Mouse (Mus musculus) spleen, postnatal 14 days (tissue): ENCODE results near the gene Ablim1.

Source experiments
- DNase-seq, 2 experiments: peaks; one replicate each; pipeline ENCODE4 v3.0.0; 2021 to 2022; ENCODE audit warnings: low spot score in 2 of 2

Gene Ablim1

DNA sequence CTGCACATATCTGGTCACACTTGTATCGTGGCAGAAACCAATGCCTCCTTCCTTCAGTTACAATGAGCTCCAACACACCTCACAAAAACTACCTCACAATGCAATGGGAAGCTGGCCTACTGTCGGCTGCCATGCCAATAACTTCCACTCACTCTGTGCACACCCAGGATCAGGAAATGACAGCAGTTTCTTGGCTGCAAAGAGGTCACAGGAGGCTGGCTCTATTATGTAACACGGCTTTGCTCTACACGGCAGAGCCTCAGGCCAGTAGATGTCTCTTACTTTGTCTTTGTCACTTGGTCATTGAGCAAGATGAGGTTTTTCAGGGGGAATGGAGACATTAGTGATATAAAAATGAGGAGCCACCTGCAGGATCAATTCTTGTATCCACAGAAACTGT lies 126.2 kb downstream of the Ablim1 start:
- DNase-seq: no peak

DNA sequence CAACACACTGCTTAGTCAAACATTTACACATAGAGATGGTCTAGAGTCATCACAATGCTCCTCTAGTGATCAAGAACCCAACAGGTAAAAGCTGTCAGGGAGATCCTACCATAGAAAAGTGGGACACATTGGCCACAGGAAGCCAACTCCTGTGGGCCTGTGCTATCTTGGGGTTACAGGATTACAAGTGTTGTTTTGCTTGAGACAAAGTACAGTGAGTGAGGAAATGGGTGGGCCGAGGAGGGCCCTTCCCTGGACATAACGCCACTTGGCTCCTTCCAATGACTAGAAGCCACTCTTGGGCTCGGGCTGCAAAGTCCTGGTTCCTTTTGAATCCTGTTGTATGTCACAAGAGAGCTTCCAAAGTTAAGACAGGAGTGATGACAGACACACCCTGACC lies 129.7 kb downstream of the Ablim1 start:
- no peak for DNase-seq

DNA sequence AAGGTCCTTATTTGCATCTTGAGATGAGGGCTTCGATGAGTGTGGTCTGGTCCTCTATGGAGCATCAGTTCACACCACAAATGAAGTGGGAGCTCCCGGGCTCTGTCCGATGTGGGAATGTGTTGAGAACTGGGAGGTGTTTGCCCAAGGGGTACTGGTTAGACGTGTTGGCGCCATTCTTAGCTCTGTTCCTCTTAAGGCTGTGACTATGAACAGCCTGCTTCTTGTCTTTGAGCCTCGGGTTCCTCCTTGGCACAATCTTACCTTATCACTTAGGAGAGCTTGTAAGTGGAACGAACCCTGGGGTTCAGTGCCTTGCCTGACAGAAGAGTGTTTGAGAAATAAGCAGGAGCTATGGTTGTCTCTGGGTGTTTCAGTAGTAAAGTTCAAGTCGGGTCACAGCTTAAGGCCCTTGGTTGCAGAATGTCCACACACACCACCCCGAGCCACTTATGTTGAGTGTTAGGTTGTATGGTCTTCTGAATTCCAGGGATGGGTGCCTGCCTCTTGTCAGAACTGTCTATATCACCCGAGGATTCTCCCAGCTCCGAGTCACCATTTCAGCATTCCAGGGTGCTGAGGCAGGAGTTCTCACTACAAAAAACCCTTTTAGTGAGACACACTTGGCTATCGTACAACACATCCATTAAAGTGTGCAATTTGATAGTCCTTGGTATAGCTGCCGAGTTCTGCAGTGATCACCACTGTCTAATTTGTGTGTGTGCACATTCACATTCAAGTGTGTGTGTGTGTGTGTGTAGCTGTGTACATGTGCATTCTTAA lies 131.6 kb downstream of the Ablim1 start:
- DNase-seq: no peak

DNA sequence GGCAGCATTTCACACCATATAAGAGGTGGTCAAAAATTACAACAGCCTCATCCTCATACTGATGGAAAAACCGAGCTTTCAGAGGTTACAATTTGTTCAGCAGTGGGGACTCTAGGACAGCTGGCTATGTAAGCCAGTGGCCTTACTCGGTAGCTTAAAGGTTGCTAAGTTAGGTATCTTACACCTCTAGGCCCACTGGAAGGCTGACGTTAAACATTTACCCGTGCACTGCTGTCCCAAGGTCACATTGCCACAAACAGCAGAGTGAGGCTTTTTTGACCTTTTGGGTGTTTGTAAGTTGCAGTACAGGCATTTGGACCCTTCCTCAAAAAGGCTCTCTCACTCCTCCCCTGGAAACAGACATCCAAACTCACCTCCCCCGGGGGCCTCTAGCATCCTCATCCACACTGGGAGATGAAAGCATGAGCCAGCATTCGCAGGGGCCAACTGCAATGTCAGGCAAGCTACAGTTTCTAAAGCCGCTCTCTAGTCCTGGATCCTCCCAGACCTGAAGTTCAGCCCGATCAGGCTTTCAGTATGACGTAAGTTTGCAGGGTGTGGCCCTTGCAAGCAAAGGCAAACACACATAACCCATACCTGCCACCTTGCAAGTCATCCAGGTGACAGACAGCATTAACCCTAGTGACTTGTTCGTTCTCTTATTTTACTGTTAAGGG lies 132.7 kb downstream of the Ablim1 start:
- no peak for DNase-seq

DNA sequence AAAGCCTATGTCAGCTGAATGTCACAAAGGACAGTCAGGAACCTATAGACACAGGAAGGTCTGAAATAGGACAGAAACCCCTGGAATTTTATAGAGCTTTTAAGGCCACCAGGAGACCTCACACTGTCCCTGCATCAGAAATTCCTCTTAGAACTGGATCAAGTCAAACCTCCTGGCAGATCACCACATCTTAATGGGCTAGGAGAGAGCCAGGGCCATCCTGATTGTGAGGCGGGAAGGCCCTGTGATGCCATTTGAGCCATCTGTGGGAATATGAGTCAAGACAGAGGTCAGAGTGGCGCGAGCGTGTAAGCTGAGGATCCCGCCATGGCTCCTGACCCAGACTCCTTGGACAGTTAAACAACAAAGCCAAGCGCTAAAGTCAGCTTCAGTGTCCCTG lies 133.4 kb downstream of the Ablim1 start:
- no peak for DNase-seq

DNA sequence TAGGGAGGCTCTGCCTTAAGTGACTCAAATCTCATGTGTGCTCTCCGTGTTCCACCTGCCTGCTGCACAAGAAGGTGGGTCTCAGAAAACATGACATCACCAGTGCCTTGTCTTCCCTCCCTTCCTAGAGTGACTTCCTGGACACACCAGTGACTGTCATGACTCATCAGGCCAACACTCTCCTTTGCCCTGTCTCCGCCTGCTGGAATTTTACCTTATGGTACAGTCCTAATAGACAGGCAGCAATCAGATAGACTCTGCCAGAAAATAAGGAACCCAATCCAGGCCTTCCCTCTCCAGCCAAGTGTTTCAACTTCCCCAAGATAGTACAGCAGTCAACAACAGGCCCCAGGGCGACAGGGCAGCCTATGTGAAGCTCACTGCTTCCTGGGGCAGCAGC lies 133.8 kb downstream of the Ablim1 start:
- DNase-seq: no peak

DNA sequence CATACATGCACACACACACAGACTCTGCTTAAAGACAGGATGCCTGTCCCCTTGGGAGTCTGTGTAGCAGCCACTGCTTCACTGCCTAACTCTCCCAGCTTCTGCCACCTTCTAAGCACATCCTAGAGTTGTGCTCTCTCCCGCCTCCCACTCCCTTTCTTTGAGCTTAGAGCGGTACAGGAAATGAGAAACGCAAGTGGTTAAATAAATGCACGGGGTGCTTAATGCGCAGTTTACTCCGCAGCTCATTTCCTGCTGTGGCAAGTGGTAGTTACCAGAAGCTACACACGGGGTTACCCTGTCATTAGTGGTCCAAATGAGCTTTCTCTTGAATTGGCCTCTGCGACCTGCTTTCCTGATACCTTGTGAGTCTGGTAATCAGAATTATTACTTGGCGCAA lies 134.4 kb downstream of the Ablim1 start:
- no peak for DNase-seq

DNA sequence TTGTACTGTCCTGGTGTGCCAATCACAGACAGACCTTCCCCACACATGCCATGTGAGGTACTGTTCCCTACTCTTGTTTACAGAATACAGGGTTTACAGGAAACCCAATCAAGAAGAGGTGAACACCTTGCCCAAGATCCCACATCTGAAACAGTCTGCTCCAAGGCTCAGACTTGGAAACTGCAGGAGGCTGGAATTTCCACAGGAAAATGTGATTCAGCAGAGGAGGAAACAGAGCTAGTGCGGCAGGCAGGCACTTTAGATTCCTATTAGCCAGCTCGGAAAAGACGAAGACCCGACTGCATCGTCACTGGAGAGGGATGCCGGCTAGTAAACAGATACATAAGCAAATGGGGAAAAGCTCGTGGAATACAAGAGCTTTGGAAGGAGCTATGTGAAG lies 135.4 kb downstream of the Ablim1 start:
- DNase-seq: no peak

DNA sequence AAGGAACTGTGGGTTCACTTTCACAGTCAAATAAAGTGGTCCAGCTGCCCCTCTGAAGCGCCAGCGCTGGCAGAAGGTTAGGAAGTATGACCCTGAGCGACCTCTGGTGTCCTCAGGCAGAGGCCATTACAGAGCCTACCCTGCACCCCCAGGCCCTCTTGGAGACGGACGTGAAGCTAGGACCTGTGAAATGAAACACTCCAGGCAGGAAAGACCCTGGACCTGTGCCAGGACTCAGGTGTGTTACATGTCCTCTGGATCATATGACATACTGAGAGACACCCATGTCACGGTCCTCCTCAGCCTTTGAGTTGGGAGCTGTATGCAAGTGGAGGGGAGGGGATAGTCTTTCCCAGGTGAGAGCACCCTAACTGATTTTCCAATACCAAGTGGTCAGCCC lies 137.4 kb downstream of the Ablim1 start:
- no peak for DNase-seq

DNA sequence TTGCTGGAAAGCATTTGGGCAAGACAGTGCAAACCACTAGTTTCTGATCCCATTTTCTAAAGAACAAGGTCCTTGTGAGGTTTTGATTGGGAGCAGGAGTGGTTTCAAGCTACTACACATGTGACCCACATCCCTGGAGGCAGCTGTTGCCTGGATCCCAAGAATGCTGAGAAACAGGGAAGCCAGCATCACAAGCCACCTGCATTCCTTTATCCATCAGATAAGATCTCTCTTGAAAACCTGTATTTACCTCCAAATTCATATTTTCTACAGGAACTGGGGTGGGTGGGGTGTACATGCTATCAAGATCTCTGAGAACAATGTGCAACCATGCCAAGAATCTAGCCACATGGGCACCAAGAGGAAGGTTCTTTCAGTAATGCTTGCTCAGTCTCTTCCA lies 139.6 kb downstream of the Ablim1 start:
- no peak for DNase-seq

DNA sequence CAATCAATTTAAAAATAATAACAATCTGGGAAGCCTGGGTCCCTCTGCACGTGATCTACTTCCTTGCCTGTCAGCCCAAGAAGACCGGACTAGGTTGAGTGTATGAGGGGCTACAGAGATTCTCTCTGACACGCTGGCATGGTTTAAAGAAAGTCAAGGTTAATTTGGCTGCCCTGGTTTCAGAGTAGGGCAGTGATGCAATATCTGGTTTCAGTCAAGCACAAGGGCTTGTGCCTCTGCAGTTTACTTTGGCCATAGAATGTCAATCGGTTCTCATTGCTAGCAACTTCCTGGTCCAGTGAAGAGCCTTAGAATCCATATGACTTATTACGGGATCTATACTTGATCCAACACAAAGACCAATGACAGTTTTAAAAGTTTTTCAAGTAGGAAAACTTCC lies 140.2 kb downstream of the Ablim1 start:
- no peak for DNase-seq

DNA sequence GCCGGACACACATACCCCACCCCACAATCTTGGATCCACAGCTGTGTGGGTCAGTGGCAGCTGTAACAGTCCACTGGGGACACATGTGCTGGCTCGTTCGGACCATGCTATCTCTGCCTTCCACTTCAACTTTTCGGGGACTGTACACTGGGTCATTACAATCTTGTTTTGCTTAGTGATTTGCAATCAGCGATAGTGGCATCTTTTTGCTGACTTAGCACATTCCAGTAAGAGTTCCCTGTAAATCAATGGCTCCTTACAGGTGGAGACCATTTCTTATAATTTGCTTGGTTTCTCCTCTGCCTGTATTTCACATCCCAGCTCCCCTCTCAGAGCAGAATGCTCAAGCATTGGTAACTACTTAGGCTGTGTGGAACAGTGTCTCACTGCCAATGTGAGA lies 140.7 kb downstream of the Ablim1 start:
- no peak for DNase-seq

DNA sequence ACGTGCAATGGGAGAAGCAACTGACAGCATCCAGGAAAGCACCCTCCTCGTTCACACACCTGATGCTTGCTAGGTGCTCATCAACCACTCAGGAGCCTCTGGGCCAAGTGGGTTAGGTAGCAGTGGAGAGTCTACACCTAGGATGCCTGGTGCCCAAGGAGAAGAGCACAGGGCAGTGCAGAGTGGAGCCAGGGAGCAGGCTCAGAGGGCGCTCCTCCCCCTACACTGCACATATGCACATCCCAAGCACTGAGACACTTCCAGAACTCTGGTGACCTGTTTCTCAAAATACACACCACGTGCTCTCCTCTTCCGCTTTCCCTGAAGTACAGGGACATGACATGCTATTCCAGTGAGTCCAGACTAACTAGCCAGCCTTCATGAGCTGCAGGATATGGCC lies 142.4 kb downstream of the Ablim1 start:
- no peak for DNase-seq

DNA sequence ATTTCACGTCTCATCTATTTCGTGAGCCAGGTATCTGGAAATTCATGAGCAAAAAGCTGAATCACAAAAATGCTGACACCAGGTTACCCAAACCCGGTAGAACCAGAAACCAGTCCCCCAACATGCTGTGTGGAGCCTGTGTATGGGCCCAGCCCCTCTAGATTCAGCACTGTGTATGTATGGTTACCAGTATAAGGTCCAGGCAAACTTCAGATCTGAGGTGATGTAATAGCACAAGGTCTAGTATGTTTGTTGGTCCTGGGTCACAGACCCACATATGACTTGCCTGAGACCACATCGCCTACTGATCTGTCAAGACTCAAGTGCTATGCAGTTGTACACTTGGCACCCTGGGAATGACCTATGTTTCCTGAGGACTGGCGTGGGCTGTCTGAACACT lies 143.8 kb downstream of the Ablim1 start:
- no peak for DNase-seq

DNA sequence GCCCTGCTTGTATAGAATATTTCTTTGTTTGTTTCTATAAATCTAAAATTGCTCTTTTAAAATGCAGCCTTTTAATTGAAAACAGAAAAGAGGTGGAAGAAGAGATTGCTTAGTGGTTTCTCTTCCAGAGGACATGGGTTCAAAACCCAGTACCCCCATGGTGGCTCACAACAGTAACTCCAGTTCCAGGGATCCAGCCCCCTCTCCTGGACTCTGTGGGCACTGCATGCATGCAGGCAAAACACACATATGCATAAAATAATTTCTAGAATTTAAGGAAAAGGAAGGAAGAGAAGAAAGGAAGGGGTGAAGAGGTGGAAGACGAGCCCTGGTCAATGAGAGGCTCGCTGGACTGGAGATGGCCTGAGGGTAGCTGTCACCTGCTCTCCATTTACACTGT lies 145.2 kb downstream of the Ablim1 start:
- no peak for DNase-seq

DNA sequence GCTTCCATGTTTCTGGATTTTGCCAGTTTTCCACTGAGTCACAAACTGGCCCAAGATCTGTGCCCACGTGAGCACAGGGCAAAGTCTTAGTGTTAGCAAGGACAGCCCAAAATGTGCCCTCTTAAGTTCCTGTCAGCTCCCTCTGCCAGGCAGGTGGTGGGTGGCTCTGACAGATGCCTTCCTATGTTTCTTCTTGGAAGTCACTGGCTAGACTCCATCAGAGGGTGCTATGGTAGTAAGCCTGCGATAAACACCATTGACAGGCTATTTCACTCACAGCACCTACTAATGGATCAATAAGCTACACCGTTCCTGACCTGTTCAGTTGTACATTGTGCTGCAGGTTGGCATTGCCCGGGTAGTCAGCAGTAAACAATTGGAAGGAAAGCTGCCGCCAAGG lies 147.0 kb downstream of the Ablim1 start:
- no peak for DNase-seq

DNA sequence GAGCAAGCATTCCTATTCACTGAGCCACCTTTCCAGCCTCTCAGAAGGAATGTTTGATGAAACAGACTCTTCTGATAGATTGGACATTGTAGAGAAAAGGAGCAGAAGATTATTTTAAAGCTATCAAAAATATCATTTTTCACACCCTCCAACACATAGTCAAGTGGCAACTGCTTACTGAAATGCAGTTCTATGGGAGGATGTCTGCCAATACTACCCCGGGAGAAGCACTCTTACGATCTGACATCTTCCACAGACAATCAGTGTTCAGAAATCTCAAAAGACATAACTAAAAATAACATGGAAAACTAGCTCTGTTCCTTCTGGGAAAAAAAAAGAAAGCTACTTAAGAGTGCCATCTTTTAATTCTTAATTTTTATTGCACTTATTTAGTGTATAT lies 149.8 kb downstream of the Ablim1 start:
- DNase-seq: no peak

DNA sequence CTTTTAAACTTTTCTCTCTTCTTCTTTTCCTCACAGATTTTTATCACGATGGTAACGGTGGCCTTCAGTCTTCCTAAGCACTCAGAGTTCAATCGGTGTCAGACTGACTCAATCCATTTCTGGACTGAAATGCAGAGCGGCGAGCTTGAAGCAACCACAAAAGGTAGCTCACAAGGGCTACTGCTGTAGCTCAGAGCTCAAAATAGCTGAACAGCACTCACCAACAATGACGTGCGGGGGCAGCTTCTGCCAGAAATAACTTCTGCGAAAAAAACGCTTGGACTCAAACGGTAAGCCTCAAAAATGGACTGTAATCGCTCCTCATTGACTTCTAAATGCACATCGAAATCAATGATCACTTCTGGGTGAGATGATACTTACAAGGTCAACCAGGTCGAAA lies 151.4 kb downstream of the Ablim1 start:
- no peak for DNase-seq

DNA sequence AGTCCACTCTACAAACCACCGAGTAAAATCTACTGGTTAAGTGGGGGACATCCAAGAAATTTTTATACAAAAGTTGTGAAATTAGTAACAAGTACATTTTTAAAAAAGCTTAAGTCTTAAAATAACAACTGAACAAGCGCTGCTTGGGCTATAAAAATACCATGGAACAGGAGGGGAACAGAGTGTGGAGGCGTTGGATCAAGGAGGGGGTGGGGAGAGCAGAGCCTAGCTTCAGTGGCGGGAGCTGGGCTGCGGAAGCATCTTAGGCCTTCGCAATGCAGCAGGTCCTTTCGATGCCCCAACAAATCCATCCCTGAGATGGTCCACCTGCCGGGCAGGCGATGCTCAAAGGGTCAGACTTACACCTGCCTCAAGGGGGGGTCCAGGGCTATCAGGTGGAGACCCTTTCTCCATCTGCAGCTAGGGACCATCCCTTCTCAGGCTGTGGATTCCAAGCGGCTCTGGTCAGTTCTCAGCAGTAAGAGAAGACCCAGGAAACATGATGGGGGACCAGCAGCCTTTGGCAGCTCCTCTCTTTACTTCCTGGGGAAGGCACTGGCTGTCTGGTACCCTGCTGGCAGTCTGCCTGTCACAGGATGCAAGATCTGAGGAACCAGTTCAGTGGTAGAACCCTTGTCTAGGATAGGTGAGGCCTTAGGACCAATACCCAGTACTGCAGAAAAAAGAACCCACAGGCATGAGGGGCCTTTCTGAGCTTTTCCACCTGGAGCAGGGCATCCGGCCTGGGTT lies 152.6 kb downstream of the Ablim1 start:
- no peak for DNase-seq

DNA sequence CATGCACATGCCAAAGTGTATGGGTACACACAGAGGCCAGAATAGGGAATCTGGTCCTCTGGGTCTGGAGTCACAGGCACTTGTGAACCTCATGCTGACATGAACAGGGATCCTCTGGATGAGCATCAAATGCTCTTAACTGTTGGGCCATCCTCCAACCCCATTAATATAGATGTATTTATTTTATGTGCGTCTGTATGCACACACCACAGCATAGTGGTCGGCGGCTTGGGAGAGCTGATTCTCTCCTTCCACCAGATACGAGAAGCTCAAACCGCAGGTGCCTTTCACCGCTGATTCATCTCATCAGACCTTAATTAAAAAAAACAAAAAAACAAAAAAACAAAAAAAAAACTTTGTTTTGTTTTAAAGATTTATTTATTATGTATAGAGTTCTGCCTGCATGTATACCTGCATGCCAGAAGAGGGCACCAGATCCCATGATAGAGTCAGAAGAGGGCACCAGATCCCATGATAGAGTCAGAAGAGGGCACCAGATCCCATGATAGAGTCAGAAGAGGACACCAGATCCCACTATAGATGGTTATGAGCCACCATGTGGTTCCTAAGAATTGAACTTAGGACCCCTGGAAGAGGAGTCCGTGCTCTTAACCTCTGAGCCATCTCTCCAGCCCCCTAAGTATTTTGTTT lies 153.6 kb downstream of the Ablim1 start:
- peak in 1 of 2 experiments; percentile 25 for DNase-seq

DNA sequence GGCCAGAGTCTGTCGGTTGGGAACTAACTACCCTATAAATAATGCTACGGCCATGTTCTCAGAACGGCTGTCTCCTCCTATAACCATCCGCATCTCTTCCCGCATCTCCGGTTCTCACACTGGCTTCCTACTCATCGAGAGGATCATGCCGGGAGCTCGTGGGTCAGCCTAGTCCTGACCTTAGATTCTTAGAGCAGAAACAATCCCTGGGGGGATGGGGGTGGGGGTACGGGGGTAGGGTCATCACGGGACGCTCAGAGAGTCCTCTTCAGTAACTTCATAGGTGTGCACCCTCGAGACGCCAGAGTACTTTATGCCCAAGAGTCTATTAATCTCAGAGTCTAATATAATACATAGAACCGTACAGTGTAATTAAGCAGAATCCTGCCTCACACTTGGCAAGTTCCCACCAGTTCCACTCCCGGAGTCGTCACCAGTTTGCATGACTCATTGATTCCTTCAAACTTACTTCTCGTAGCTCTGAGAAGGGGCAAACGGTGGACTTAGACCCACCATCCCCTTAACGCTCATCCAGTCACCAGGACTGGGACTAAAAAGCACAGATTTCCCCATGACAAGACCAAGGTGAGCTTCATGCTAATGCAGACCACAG lies 156.9 kb downstream of the Ablim1 start:
- no peak for DNase-seq
